Mouse (Mus musculus): ENCODE data around the gene Sf3a1. TPM values are rescaled to one million over a fixed set of nuclear protein-coding genes. Genes with fewer than 3 reads are reported as not detected.

Gene Sf3a1
- polyA plus RNA-seq, 1 experiment from 2014 or later: 70.1 TPM

GRCm38 (mm10) chr11:4143281-4144062 lies 16.7 kb upstream of the Sf3a1 start:
- H3K4me2 ChIP-seq (replicated peaks): no peak overlapping the region
- H3K27ac ChIP-seq: no peak overlapping the region
- H3K27me3 ChIP-seq (replicated peaks): no peaks in the 10 kb centered on the region
- no peak for ATAC-seq (ENCODE audit: low FRiP score, low read depth)
- 92% methylated on average over 21 of the region's 21 CpGs for WGBS
- H3K9me3 ChIP-seq: no peaks in the 10 kb centered on the region
- H3K36me3 ChIP-seq: peaks cover 55% of the 10 kb centered on the region
- no peak overlapping the region for H3K9ac ChIP-seq
- no peaks in the 10 kb centered on the region for H3K4me1 ChIP-seq
- H3K4me3 ChIP-seq: no peak overlapping the region

- Histone ChIP-seq H3K4me3 (no peak overlapping the region), H3K27me3 (replicated peaks) (no peaks in the 10 kb centered on the region), H3K9ac (no peak overlapping the region), H3K27ac (no peak overlapping the region), H3K4me1 (no peaks in the 10 kb centered on the region), H3K9me3 (no peaks in the 10 kb centered on the region), H3K36me3 (peaks cover 32% of the 10 kb centered on the region), H3K4me2 (replicated peaks) (no peak overlapping the region)
- 83% methylated on average over 6 of the region's 6 CpGs for WGBS
- ATAC-seq (ENCODE audit: low FRiP score, low read depth): no peak
Measured at GRCm38 (mm10) chr11:4146381-4146780, 13.8 kb upstream of the Sf3a1 start.

GRCm38 (mm10) chr11:4147098-4147497 lies 13.1 kb upstream of the Sf3a1 start:
- Histone ChIP-seq H3K4me2 (replicated peaks) (no peak overlapping the region), H3K27ac (no peak overlapping the region), H3K36me3 (peaks cover 25% of the 10 kb centered on the region), H3K9me3 (no peaks in the 10 kb centered on the region), H3K27me3 (replicated peaks) (no peaks in the 10 kb centered on the region), H3K9ac (no peak overlapping the region), H3K4me1 (no peaks in the 10 kb centered on the region), H3K4me3 (no peak overlapping the region)
- no peak for ATAC-seq (ENCODE audit: low FRiP score, low read depth)
- WGBS: 83% methylated on average over 10 of the region's 10 CpGs

- H3K4me3 ChIP-seq: no peak overlapping the region
- no peak overlapping the region for H3K4me2 ChIP-seq (replicated peaks)
- H3K27ac ChIP-seq: no peak overlapping the region
- WGBS: 90% methylated on average over 5 of the region's 5 CpGs
- peaks cover 15% of the 10 kb centered on the region for H3K36me3 ChIP-seq
- ATAC-seq (ENCODE audit: low FRiP score, low read depth): no peak
- H3K9me3 ChIP-seq: no peaks in the 10 kb centered on the region
- no peaks in the 10 kb centered on the region for H3K4me1 ChIP-seq
- no peaks in the 10 kb centered on the region for H3K27me3 ChIP-seq (replicated peaks)
- H3K9ac ChIP-seq: no peak overlapping the region
Measured at GRCm38 (mm10) chr11:4148120-4148519, 12.0 kb upstream of the Sf3a1 start.

GRCm38 (mm10) chr11:4148536-4149156 lies 11.5 kb upstream of the Sf3a1 start:
- no peak overlapping the region for H3K9ac ChIP-seq
- no peaks in the 10 kb centered on the region for H3K9me3 ChIP-seq
- peaks cover 9% of the 10 kb centered on the region; the same call in 1 of the 2 replicates for H3K36me3 ChIP-seq
- H3K27me3 ChIP-seq (replicated peaks): no peaks in the 10 kb centered on the region
- 92% methylated on average over 9 of the region's 9 CpGs for WGBS
- H3K4me1 ChIP-seq: no peaks in the 10 kb centered on the region
- H3K27ac ChIP-seq: no peak overlapping the region
- no peak overlapping the region for H3K4me2 ChIP-seq (replicated peaks)
- no peak overlapping the region for H3K4me3 ChIP-seq
- no peak for ATAC-seq (ENCODE audit: low FRiP score, low read depth)

- Histone ChIP-seq H3K27me3 (replicated peaks) (no peaks in the 10 kb centered on the region), H3K4me1 (no peaks in the 10 kb centered on the region), H3K27ac (no peak overlapping the region), H3K9me3 (no peaks in the 10 kb centered on the region), H3K4me2 (replicated peaks) (no peak overlapping the region), H3K4me3 (no peak overlapping the region), H3K9ac (no peak overlapping the region), H3K36me3 (no peaks in the 10 kb centered on the region; the same call in 1 of the 2 replicates)
- ATAC-seq (ENCODE audit: low FRiP score, low read depth): no peak
- WGBS: 88% methylated on average over 6 of the region's 6 CpGs
Measured at GRCm38 (mm10) chr11:4149886-4150285, 10.3 kb upstream of the Sf3a1 start.

GRCm38 (mm10) chr11:4153694-4154093 lies 6.5 kb upstream of the Sf3a1 start:
- no peak overlapping the region for H3K4me3 ChIP-seq
- H3K36me3 ChIP-seq: no peaks in the 10 kb centered on the region
- no peaks in the 10 kb centered on the region for H3K9me3 ChIP-seq
- no peak for ATAC-seq (ENCODE audit: low FRiP score, low read depth)
- H3K4me1 ChIP-seq: no peaks in the 10 kb centered on the region
- no peaks in the 10 kb centered on the region for H3K27me3 ChIP-seq (replicated peaks)
- no peak overlapping the region for H3K4me2 ChIP-seq (replicated peaks)
- whole genome bisulfite sequencing: 94% methylated on average over 7 of the region's 7 CpGs
- no peak overlapping the region for H3K9ac ChIP-seq
- H3K27ac ChIP-seq: no peak overlapping the region

- H3K27ac ChIP-seq: no peak overlapping the region
- ATAC-seq (ENCODE audit: low FRiP score, low read depth): no peak
- no peak overlapping the region for H3K9ac ChIP-seq
- H3K4me1 ChIP-seq: peaks cover 11% of the 10 kb centered on the region; the same call in 1 of the 2 replicates
- no peaks in the 10 kb centered on the region for H3K36me3 ChIP-seq
- 77% methylated on average over 5 of the region's 5 CpGs for WGBS
- H3K9me3 ChIP-seq: no peaks in the 10 kb centered on the region
- H3K4me2 ChIP-seq (replicated peaks): no peak overlapping the region
- H3K4me3 ChIP-seq: no peak overlapping the region
- H3K27me3 ChIP-seq (replicated peaks): no peaks in the 10 kb centered on the region
Measured at GRCm38 (mm10) chr11:4155641-4156040, 4.5 kb upstream of the Sf3a1 start.

GRCm38 (mm10) chr11:4158676-4159075 lies 1.5 kb upstream of the Sf3a1 start:
- peaks cover 21% of the 10 kb centered on the region for H3K36me3 ChIP-seq
- H3K27me3 ChIP-seq (replicated peaks): no peaks in the 10 kb centered on the region
- no peak overlapping the region for H3K4me3 ChIP-seq
- H3K4me2 ChIP-seq (replicated peaks): no peak overlapping the region
- no peak for ATAC-seq (ENCODE audit: low FRiP score, low read depth)
- no peaks in the 10 kb centered on the region for H3K9me3 ChIP-seq
- H3K27ac ChIP-seq: no peak overlapping the region
- H3K4me1 ChIP-seq: peaks cover 26% of the 10 kb centered on the region
- 95% methylated on average over 3 of the region's 3 CpGs for WGBS
- no peak overlapping the region for H3K9ac ChIP-seq

GRCm38 (mm10) chr11:4160758-4161480 lies 769 bp downstream of the Sf3a1 start:
- peak overlapping the region; percentile 85 for H3K4me3 ChIP-seq
- 7% methylated on average over 15 of the region's 15 CpGs for WGBS
- H3K4me1 ChIP-seq: peaks cover 31% of the 10 kb centered on the region
- no peak overlapping the region for H3K27ac ChIP-seq
- ATAC-seq (ENCODE audit: low FRiP score, low read depth): 0 out of 2 replicates have a peak, but pooled peaks have one; percentile 5
- peak overlapping the region; percentile 95 for H3K4me2 ChIP-seq (replicated peaks)
- peaks cover 43% of the 10 kb centered on the region for H3K36me3 ChIP-seq
- H3K9me3 ChIP-seq: no peaks in the 10 kb centered on the region
- no peaks in the 10 kb centered on the region for H3K27me3 ChIP-seq (replicated peaks)
- peak overlapping the region; percentile 91 for H3K9ac ChIP-seq

- WGBS: 90% methylated on average over 2 of the region's 2 CpGs
- Histone ChIP-seq H3K4me3 (no peak overlapping the region), H3K9me3 (no peaks in the 10 kb centered on the region), H3K27me3 (replicated peaks) (no peaks in the 10 kb centered on the region), H3K4me2 (replicated peaks) (no peak overlapping the region), H3K4me1 (peaks cover 23% of the 10 kb centered on the region), H3K27ac (no peak overlapping the region), H3K36me3 (peaks cover 80% of the 10 kb centered on the region), H3K9ac (no peak overlapping the region)
- ATAC-seq (ENCODE audit: low FRiP score, low read depth): no peak
Measured at GRCm38 (mm10) chr11:4164701-4165100, 4.6 kb downstream of the Sf3a1 start.

GRCm38 (mm10) chr11:4166467-4167090 lies 6.4 kb downstream of the Sf3a1 start:
- H3K4me1 ChIP-seq: peaks cover 12% of the 10 kb centered on the region
- no peak for ATAC-seq (ENCODE audit: low FRiP score, low read depth)
- H3K4me2 ChIP-seq (replicated peaks): no peak overlapping the region
- no peak overlapping the region for H3K27ac ChIP-seq
- WGBS: 91% methylated on average over 7 of the region's 7 CpGs
- peaks cover 98% of the 10 kb centered on the region for H3K36me3 ChIP-seq
- no peaks in the 10 kb centered on the region for H3K9me3 ChIP-seq
- no peak overlapping the region for H3K4me3 ChIP-seq
- H3K27me3 ChIP-seq (replicated peaks): no peaks in the 10 kb centered on the region
- H3K9ac ChIP-seq: no peak overlapping the region

All from neural tube, embryonic 12.5 days (tissue).